Mouse (Mus musculus) kidney, embryonic 16.5 days (tissue): Measurements from ENCODE around the gene Taf15. TPM values are rescaled to one million over a fixed set of nuclear protein-coding genes. Genes with fewer than 3 reads are reported as not detected.

Experiments used
- ATAC-seq: fragments of 200-750 bp; cut with Nextera tagmentation; 2 replicates; pipeline ENCODE4 v1.8.0; 2017; ENCODE audit warnings: moderate TSS enrichment; ENCODE audit not compliant: low FRiP score, low TSS enrichment
- H3K27ac ChIP-seq: fragments of 300-500 bp; sonication (generic); 2 replicates; pipeline ENCODE4 v1.5.1; 2014; ENCODE audit warnings: low read length
- H3K27me3 ChIP-seq: fragments of 300-500 bp; sonication (generic); 2 replicates; pipeline ENCODE4 v1.6.1; 2014; ENCODE audit warnings: low read length, control low read depth, mixed read lengths; ENCODE audit not compliant: insufficient read depth
- H3K36me3 ChIP-seq: fragments of 300-500 bp; sonication (generic); 2 replicates; pipeline ENCODE4 v1.6.1; 2014; ENCODE audit warnings: low read length, control low read depth, mixed read lengths; ENCODE audit not compliant: insufficient read depth
- H3K4me1 ChIP-seq: fragments of 300-500 bp; sonication (generic); 2 replicates; pipeline ENCODE4 v1.6.1; 2014; ENCODE audit warnings: low read length, control low read depth, mixed read lengths; ENCODE audit not compliant: insufficient read depth
- H3K4me2 ChIP-seq: fragments of 300-500 bp; sonication (generic); replicated peaks from 2 replicates; pipeline ENCODE4 v1.6.1; 2014; ENCODE audit warnings: low read depth, low read length
- H3K4me3 ChIP-seq: fragments of 300-500 bp; sonication (generic); 2 replicates; pipeline ENCODE4 v1.5.1; 2014; ENCODE audit warnings: mild to moderate bottlenecking, low read length
- H3K9ac ChIP-seq: fragments of 300-500 bp; sonication (generic); replicated peaks from 2 replicates; pipeline ENCODE4 v1.6.1; 2014; ENCODE audit warnings: low read length
- H3K9me3 ChIP-seq: fragments of 300-500 bp; sonication (generic); 2 replicates; pipeline ENCODE4 v1.6.1; 2016; ENCODE audit warnings: low read length, control low read depth
- WGBS: fragments of 180-500 bp; shearing (Covaris S2); extraction: QIAGEN DNeasy Blood & Tissue Kit; methylation state at CpG from one replicate; pipeline ENCODE4 v1.1.7; 2014; 5-methylcytosine and 5-hydroxymethylcytosine counted together
- polyA plus RNA-seq: library from polyadenylated mRNA; unstranded; fragments of >200 nt; fragmentation: Nextera tagmentation; extraction: Ambion mirVana; gene quantifications from 2 replicates; pipeline ENCODE4 v1.2.1, GENCODE M21; 2015

Gene Taf15
- polyA plus RNA-seq, 1 experiment from 2014 or later = 8.3 TPM

- 83% methylated on average over 5 of the region's 5 CpGs for WGBS
- H3K9me3 ChIP-seq = no peaks in the 10 kb centered on the region
Measured at GRCm38 (mm10) chr11:83551668-83552067, 78.8 kb downstream of the Taf15 start.

More at GRCm38 (mm10) chr11:83551668-83552067, 78.8 kb downstream of the Taf15 start:
- Histone ChIP-seq H3K27ac (no peak overlapping the region), H3K4me2 (no peak overlapping the region), H3K36me3 (no peaks in the 10 kb centered on the region), H3K4me1 (0 out of 2 replicates have a peak, but pooled peaks cover 2% of the 10 kb centered on the region), H3K27me3 (no peaks in the 10 kb centered on the region), H3K9ac (no peak overlapping the region), H3K4me3 (no peak overlapping the region)
- ATAC-seq = no peak

Other genes with a start within 250 kb of the Taf15 start
- 0.25 and 0.42 TPM in 2 replicates for gene Slfn14, start 186.4 kb upstream of the Taf15 start, polyA plus RNA-seq
- 64.2 and 70.8 TPM in 2 replicates for gene Ap2b1, start 174.1 kb upstream of the Taf15 start, polyA plus RNA-seq
- 14.0 and 15.2 TPM in 2 replicates for gene Pex12, start 170.5 kb upstream of the Taf15 start, polyA plus RNA-seq
- 0.39 and 0.57 TPM in 2 replicates for gene Rasl10b, start 63.9 kb upstream of the Taf15 start, polyA plus RNA-seq
- gene Gas2l2, start 43.6 kb upstream of the Taf15 start, polyA plus RNA-seq = not detected in 2 replicates
- not detected in 2 replicates for gene 1700020L24Rik, start 35.4 kb upstream of the Taf15 start, polyA plus RNA-seq
- gene Mmp28, start 10.0 kb upstream of the Taf15 start, polyA plus RNA-seq = 1.7 and 1.8 TPM in 2 replicates
- gene Heatr9, start 49.1 kb downstream of the Taf15 start, polyA plus RNA-seq = 0.07 TPM in 1 of 2 replicates, not detected in the other
- 0.37 and 0.52 TPM in 2 replicates for gene Ccl5, start 57.4 kb downstream of the Taf15 start, polyA plus RNA-seq
- gene Ccl9, start 105.5 kb downstream of the Taf15 start, polyA plus RNA-seq = 2.2 and 3.5 TPM in 2 replicates
- 5.3 and 5.4 TPM in 2 replicates for gene Ccl6, start 120.0 kb downstream of the Taf15 start, polyA plus RNA-seq
- gene Rpl9-ps1, start 172.5 kb downstream of the Taf15 start, polyA plus RNA-seq = not detected in 2 replicates
- 0.48 and 0.50 TPM in 2 replicates for gene Ccl3, start 176.3 kb downstream of the Taf15 start, polyA plus RNA-seq
- gene Ccl4, start 189.5 kb downstream of the Taf15 start, polyA plus RNA-seq = 0.60 and 0.85 TPM in 2 replicates
- gene Wfdc17, start 230.9 kb downstream of the Taf15 start, polyA plus RNA-seq = 0.86 and 1.5 TPM in 2 replicates
- not detected in 2 replicates for gene Wfdc18, start 235.9 kb downstream of the Taf15 start, polyA plus RNA-seq